Mouse (Mus musculus) lung, postnatal 0 days (tissue): ENCODE results near the gene Inppl1. TPM values are rescaled to one million over a fixed set of nuclear protein-coding genes. Genes with fewer than 3 reads are reported as not detected.
A peak's percentile ranks its signal among the peaks of the same experiment; 100 is the strongest.

Source experiments
- ATAC-seq: fragments of 200-750 bp; cut with Nextera tagmentation; 2 replicates; pipeline ENCODE4 v1.8.0; 2017; ENCODE audit warnings: moderate library complexity
- DNase-seq: peaks from one replicate; pipeline ENCODE4 v3.0.0-alpha.2; 2016; ENCODE audit warnings: low spot score
- H3K27ac ChIP-seq: fragments of 300-500 bp; sonication (generic); 2 replicates; pipeline ENCODE4 v1.5.1; 2014; ENCODE audit warnings: antibody characterized with exemption, mild to moderate bottlenecking, low read length, mixed read lengths
- H3K27me3 ChIP-seq: fragments of 300-500 bp; sonication (generic); replicated peaks from 2 replicates; pipeline ENCODE4 v1.6.1; 2014; ENCODE audit warnings: low read length, mixed read lengths; ENCODE audit not compliant: insufficient read depth
- H3K36me3 ChIP-seq: fragments of 300-500 bp; sonication (generic); 2 replicates; pipeline ENCODE4 v1.6.1; 2014; ENCODE audit warnings: low read length, mixed read lengths; ENCODE audit not compliant: insufficient read depth
- H3K4me1 ChIP-seq: fragments of 300-500 bp; sonication (generic); 2 replicates; pipeline ENCODE4 v1.6.1; 2014; ENCODE audit warnings: antibody characterized with exemption, low read depth, low read length, mixed read lengths; ENCODE audit not compliant: insufficient read depth
- H3K4me2 ChIP-seq: fragments of 300-500 bp; sonication (generic); replicated peaks from 2 replicates; pipeline ENCODE4 v1.6.1; 2014; ENCODE audit warnings: low read depth, mild to moderate bottlenecking, low read length, moderate library complexity, mixed read lengths
- H3K4me3 ChIP-seq: fragments of 300-500 bp; sonication (generic); 2 replicates; pipeline ENCODE4 v1.5.1; 2014; ENCODE audit warnings: low read depth, low read length
- H3K9ac ChIP-seq: fragments of 300-500 bp; sonication (generic); replicated peaks from 2 replicates; pipeline ENCODE4 v1.6.1; 2014; ENCODE audit warnings: low read depth, mild to moderate bottlenecking
- H3K9me3 ChIP-seq: fragments of 300-500 bp; sonication (generic); 2 replicates; pipeline ENCODE4 v1.6.1; 2016; ENCODE audit warnings: low read length, mixed read lengths
- CTCF ChIP-seq: IDR thresholded peaks from 2 replicates; pipeline ENCODE4 v1.5.1; 2016; ENCODE audit warnings: antibody characterized with exemption, mild to moderate bottlenecking
- EP300 ChIP-seq: IDR thresholded peaks from 2 replicates; pipeline ENCODE4 v1.6.1; 2016; ENCODE audit warnings: antibody characterized with exemption, mild to moderate bottlenecking, control low read depth
- WGBS: fragments of 180-500 bp; shearing (Covaris S2); extraction: QIAGEN DNeasy Blood & Tissue Kit; methylation state at CpG from one replicate; pipeline ENCODE4 v1.1.7; 2014; 5-methylcytosine and 5-hydroxymethylcytosine counted together
- polyA plus RNA-seq: library from polyadenylated mRNA; unstranded; fragments of >200 nt; fragmentation: Nextera tagmentation; extraction: Ambion mirVana; gene quantifications from 2 replicates; pipeline ENCODE4 v1.2.1, GENCODE M21; 2015

Inppl1 gene
- polyA plus RNA-seq, 1 experiment from 2014 or later = 24.2 TPM

GRCm38 (mm10) chr7:101834903-101835302 lies 3.1 kb downstream of the Inppl1 start:
- 62% methylated on average over 3 of the region's 3 CpGs for WGBS

GRCm38 (mm10) chr7:101833916-101834584 lies 4.0 kb downstream of the Inppl1 start:
- no peak for DNase-seq
- Histone ChIP-seq H3K4me3 (no peak overlapping the region), H3K9me3 (no peaks in the 10 kb centered on the region), H3K4me2 (no peak overlapping the region), H3K36me3 (peaks cover 38% of the 10 kb centered on the region), H3K27ac (no peak overlapping the region), H3K9ac (no peak overlapping the region), H3K4me1 (peaks cover 14% of the 10 kb centered on the region; the same call in 1 of the 2 replicates), H3K27me3 (no peaks in the 10 kb centered on the region)
- WGBS = 78% methylated on average over 3 of the region's 3 CpGs
- ATAC-seq = no peak
- TF ChIP-seq EP300 (no peak), CTCF (no peak)

More at GRCm38 (mm10) chr7:101834903-101835302, 3.1 kb downstream of the Inppl1 start:
- Histone ChIP-seq H3K27ac (no peak overlapping the region), H3K36me3 (peaks cover 29% of the 10 kb centered on the region), H3K27me3 (no peaks in the 10 kb centered on the region), H3K9ac (no peak overlapping the region), H3K4me3 (no peak overlapping the region), H3K4me2 (no peak overlapping the region), H3K9me3 (no peaks in the 10 kb centered on the region), H3K4me1 (peaks cover 14% of the 10 kb centered on the region; the same call in 1 of the 2 replicates)
- no peak for ATAC-seq
- TF ChIP-seq CTCF (no peak), EP300 (no peak)
- no peak for DNase-seq

GRCm38 (mm10) chr7:101833352-101833751 lies 4.7 kb downstream of the Inppl1 start:
- H3K4me3 ChIP-seq = no peak overlapping the region
- no peak overlapping the region for H3K4me2 ChIP-seq
- ATAC-seq (no peak), DNase-seq (no peak)
- peaks cover 44% of the 10 kb centered on the region for H3K36me3 ChIP-seq
- H3K4me1 ChIP-seq = peaks cover 14% of the 10 kb centered on the region; the same call in 1 of the 2 replicates
- no peaks in the 10 kb centered on the region for H3K9me3 ChIP-seq
- H3K27ac ChIP-seq = no peak overlapping the region
- no peaks in the 10 kb centered on the region for H3K27me3 ChIP-seq
- H3K9ac ChIP-seq = no peak overlapping the region
- WGBS = 70% methylated on average over 5 of the region's 5 CpGs
- no peak for TF ChIP-seq EP300
- peak; percentile 16; the same call in 1 of the 2 replicates for TF ChIP-seq CTCF

GRCm38 (mm10) chr7:101832372-101832771 lies 5.7 kb downstream of the Inppl1 start:
- no peaks in the 10 kb centered on the region for H3K27me3 ChIP-seq
- no peak overlapping the region for H3K9ac ChIP-seq
- no peak overlapping the region for H3K4me3 ChIP-seq
- ATAC-seq (no peak), DNase-seq (no peak)
- peaks cover 14% of the 10 kb centered on the region; the same call in 1 of the 2 replicates for H3K4me1 ChIP-seq
- H3K4me2 ChIP-seq = no peak overlapping the region
- H3K9me3 ChIP-seq = no peaks in the 10 kb centered on the region
- no peak for TF ChIP-seq CTCF
- TF ChIP-seq EP300 = no peak
- 93% methylated on average over 4 of the region's 4 CpGs for WGBS
- H3K36me3 ChIP-seq = peaks cover 52% of the 10 kb centered on the region
- H3K27ac ChIP-seq = no peak overlapping the region

GRCm38 (mm10) chr7:101831437-101831836 lies 6.6 kb downstream of the Inppl1 start:
- H3K36me3 ChIP-seq = peaks cover 62% of the 10 kb centered on the region
- no peaks in the 10 kb centered on the region for H3K9me3 ChIP-seq
- no peak overlapping the region for H3K27ac ChIP-seq
- H3K27me3 ChIP-seq = no peaks in the 10 kb centered on the region
- DNase-seq (no peak), ATAC-seq (no peak)
- H3K9ac ChIP-seq = no peak overlapping the region
- peaks cover 14% of the 10 kb centered on the region; the same call in 1 of the 2 replicates for H3K4me1 ChIP-seq
- WGBS = 93% methylated on average over 8 of the region's 8 CpGs
- TF ChIP-seq EP300 (no peak), CTCF (no peak)
- no peak overlapping the region for H3K4me3 ChIP-seq
- H3K4me2 ChIP-seq = no peak overlapping the region

- 93% methylated on average over 3 of the region's 3 CpGs for WGBS
- no peak overlapping the region for H3K4me3 ChIP-seq
- H3K9me3 ChIP-seq = no peaks in the 10 kb centered on the region
- no peak overlapping the region for H3K9ac ChIP-seq
- no peak overlapping the region for H3K4me2 ChIP-seq
- no peak for DNase-seq
- peaks cover 69% of the 10 kb centered on the region for H3K36me3 ChIP-seq
- no peaks in the 10 kb centered on the region for H3K27me3 ChIP-seq
- H3K27ac ChIP-seq = no peak overlapping the region
- H3K4me1 ChIP-seq = peaks cover 5% of the 10 kb centered on the region; the same call in 1 of the 2 replicates
- TF ChIP-seq CTCF = peak; percentile 27; the same call in 1 of the 2 replicates
- no peak for TF ChIP-seq EP300
- no peak for ATAC-seq
Measured at GRCm38 (mm10) chr7:101830373-101830772, 7.7 kb downstream of the Inppl1 start.
